Mouse (Mus musculus) intestine, postnatal 0 days (tissue): ENCODE results near the gene Scg5. TPM values are rescaled to one million over a fixed set of nuclear protein-coding genes. Genes with fewer than 3 reads are reported as not detected.

ENCODE experiments used
- ATAC-seq: fragments of 200-750 bp; cut with Nextera tagmentation; 2 replicates; pipeline ENCODE4 v1.8.0; 2017; ENCODE audit warnings: mild to moderate bottlenecking, moderate TSS enrichment, moderate library complexity
- H3K27ac ChIP-seq: fragments of 300-500 bp; sonication (generic); 2 replicates; pipeline ENCODE4 v1.5.1; 2014; ENCODE audit warnings: mild to moderate bottlenecking, low read depth, low read length, moderate library complexity
- H3K27me3 ChIP-seq: fragments of 300-500 bp; sonication (generic); replicated peaks from 2 replicates; pipeline ENCODE4 v1.6.1; 2014; ENCODE audit warnings: low read length, mixed read lengths; ENCODE audit not compliant: control insufficient read depth, insufficient read depth
- H3K36me3 ChIP-seq: fragments of 300-500 bp; sonication (generic); 2 replicates; pipeline ENCODE4 v1.6.1; 2014; ENCODE audit warnings: mild to moderate bottlenecking, moderate library complexity; ENCODE audit not compliant: control insufficient read depth, insufficient read depth
- H3K4me1 ChIP-seq: fragments of 300-500 bp; sonication (generic); replicated peaks from 2 replicates; pipeline ENCODE4 v1.6.1; 2014; ENCODE audit warnings: antibody characterized with exemption, low read length, mixed read lengths; ENCODE audit not compliant: control insufficient read depth, insufficient read depth
- H3K4me2 ChIP-seq: fragments of 300-500 bp; sonication (generic); replicated peaks from 2 replicates; pipeline ENCODE4 v1.6.1; 2014; ENCODE audit warnings: low read depth, mild to moderate bottlenecking, moderate library complexity
- H3K4me3 ChIP-seq: fragments of 300-500 bp; sonication (generic); 2 replicates; pipeline ENCODE4 v1.5.1; 2014; ENCODE audit warnings: low read depth, low read length
- H3K9ac ChIP-seq: fragments of 300-500 bp; sonication (generic); 2 replicates; pipeline ENCODE4 v1.6.1; 2014; ENCODE audit warnings: mild to moderate bottlenecking, low read depth, low read length
- H3K9me3 ChIP-seq: fragments of 300-500 bp; sonication (generic); 2 replicates; pipeline ENCODE4 v1.6.1; 2016; ENCODE audit warnings: mixed run types; ENCODE audit not compliant: control insufficient read depth
- CTCF ChIP-seq: sonication (generic); IDR thresholded peaks from 2 replicates; pipeline ENCODE4 v1.5.1; 2016; ENCODE audit warnings: low read depth, mild to moderate bottlenecking, control low read depth, antibody characterized with exemption, moderate library complexity
- WGBS: fragments of 180-500 bp; shearing (Covaris S2); extraction: QIAGEN DNeasy Blood & Tissue Kit; methylation state at CpG from one replicate; pipeline ENCODE4 v1.1.7; 2014; 5-methylcytosine and 5-hydroxymethylcytosine counted together
- polyA plus RNA-seq: library from polyadenylated mRNA; unstranded; fragments of >200 nt; fragmentation: Nextera tagmentation; extraction: Ambion mirVana; gene quantifications from 2 replicates; pipeline ENCODE4 v1.2.1, GENCODE M21; 2015

The Scg5 gene
- polyA plus RNA-seq, 1 experiment from 2014 or later, result 18.0 TPM

DNA sequence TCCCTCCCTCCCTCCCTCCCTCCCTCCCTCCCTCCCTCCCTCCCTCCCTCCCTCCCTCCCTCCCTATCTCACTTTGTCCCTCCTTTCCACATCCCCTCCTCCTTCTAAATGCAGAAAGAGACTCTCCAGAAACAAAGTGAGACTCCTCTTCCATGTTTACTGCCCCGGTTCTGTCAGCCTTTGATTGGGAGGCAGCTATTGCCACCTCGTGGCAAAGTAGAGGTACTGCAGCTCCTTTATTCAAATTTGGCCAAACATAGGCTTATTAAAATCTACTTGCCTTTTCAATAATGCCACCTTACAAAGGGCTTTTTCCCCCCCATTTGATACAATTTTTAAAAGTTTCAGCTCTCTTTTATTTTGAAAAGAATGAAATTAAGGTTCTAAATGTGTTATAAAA, 5.0 kb downstream of the Scg5 start:
- Histone ChIP-seq H3K36me3 (no peaks in the 10 kb centered on the region), H3K9ac (no peak overlapping the region), H3K4me2 (no peak overlapping the region), H3K9me3 (no peaks in the 10 kb centered on the region), H3K4me1 (no peaks in the 10 kb centered on the region), H3K27ac (no peak overlapping the region), H3K27me3 (no peaks in the 10 kb centered on the region), H3K4me3 (no peak overlapping the region)
- 0% methylated on average over 2 of the region's 2 CpGs for WGBS
- no peak for ATAC-seq
- TF ChIP-seq CTCF, result peak; percentile 89

DNA sequence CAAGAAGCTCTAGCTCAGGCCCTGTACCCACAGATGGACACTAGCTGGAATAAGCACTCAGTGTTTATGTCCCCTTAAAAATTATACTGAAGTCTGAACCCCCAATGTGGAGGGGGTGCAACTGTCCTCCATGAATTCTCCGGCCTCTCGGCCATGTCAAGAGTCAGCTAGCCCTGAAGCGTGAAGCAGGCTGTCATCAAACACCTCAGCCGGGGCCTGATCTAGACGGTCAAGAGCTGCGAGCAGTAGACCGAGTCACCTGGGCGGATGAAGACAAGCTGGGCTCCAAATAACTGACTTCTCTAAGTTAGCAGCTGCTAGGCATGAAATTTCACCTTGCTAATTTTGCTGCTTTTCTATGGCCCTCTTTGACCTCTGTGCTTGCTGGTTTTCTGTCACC, 6.6 kb downstream of the Scg5 start:
- Histone ChIP-seq H3K27ac (no peak overlapping the region), H3K27me3 (no peaks in the 10 kb centered on the region), H3K9ac (no peak overlapping the region), H3K4me2 (no peak overlapping the region), H3K36me3 (no peaks in the 10 kb centered on the region), H3K9me3 (no peaks in the 10 kb centered on the region), H3K4me1 (no peaks in the 10 kb centered on the region), H3K4me3 (no peak overlapping the region)
- TF ChIP-seq CTCF, result no peak
- 97% methylated on average over 8 of the region's 8 CpGs for WGBS
- ATAC-seq, result no peak

DNA sequence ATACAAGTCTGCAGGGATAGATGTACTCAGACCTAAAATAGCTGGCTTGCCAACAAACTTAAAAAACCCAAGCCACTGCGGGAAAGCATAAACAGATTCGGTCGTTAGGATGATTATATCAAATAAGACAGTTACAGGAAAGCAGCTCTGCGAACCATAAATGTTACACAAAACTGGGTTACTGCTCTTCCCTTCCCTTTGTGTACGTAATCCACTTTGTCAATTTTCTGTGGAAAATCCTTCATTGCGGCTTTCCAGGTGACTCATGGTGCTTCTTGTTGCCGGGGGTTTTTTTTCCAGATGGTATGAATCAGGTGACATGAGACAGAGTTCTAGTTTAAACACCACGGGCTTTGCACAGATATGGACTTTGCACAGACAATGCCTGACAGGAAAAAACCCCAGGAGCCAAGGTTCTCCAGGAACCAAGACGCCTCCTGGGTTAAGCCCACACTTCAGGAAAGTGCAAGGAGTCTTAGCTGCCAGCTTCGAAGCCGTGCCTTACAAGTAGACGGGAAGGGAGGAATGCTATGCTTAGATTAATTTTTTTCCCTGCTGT, 7.7 kb downstream of the Scg5 start:
- Histone ChIP-seq H3K9ac (no peak overlapping the region), H3K9me3 (no peaks in the 10 kb centered on the region), H3K27ac (peak overlapping the region; percentile 66), H3K27me3 (no peaks in the 10 kb centered on the region), H3K4me3 (no peak overlapping the region), H3K4me1 (no peaks in the 10 kb centered on the region), H3K36me3 (no peaks in the 10 kb centered on the region), H3K4me2 (peak overlapping the region; percentile 28; the same call in 1 of the 2 replicates)
- WGBS, result 26% methylated on average over 12 of the region's 12 CpGs
- ATAC-seq, result peak; percentile 95
- TF ChIP-seq CTCF, result no peak

DNA sequence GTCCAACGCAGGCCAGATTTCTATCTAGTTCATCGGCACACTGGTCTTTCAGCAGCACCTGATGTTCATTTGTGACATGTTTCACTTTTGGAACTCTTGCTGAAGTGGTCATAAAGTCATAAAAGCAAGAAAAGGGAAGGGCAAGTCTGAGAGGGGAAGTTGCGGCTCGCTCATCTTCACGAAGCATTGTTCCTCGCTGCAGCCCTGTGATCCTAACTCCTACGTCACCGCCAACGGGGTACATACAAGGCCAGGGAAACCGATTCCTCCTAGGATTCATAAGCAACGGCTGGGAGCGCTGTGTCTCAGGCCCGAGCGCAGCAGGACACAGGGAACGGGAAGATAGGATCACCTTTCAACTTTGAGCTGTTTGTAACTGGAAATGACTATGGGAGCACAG, 8.8 kb downstream of the Scg5 start:
- Histone ChIP-seq H3K36me3 (no peaks in the 10 kb centered on the region), H3K9ac (no peak overlapping the region), H3K4me2 (no peak overlapping the region), H3K4me1 (no peaks in the 10 kb centered on the region), H3K27me3 (no peaks in the 10 kb centered on the region), H3K9me3 (no peaks in the 10 kb centered on the region), H3K27ac (no peak overlapping the region), H3K4me3 (no peak overlapping the region)
- ATAC-seq, result no peak
- 75% methylated on average over 15 of the region's 15 CpGs for WGBS
- TF ChIP-seq CTCF, result no peak

DNA sequence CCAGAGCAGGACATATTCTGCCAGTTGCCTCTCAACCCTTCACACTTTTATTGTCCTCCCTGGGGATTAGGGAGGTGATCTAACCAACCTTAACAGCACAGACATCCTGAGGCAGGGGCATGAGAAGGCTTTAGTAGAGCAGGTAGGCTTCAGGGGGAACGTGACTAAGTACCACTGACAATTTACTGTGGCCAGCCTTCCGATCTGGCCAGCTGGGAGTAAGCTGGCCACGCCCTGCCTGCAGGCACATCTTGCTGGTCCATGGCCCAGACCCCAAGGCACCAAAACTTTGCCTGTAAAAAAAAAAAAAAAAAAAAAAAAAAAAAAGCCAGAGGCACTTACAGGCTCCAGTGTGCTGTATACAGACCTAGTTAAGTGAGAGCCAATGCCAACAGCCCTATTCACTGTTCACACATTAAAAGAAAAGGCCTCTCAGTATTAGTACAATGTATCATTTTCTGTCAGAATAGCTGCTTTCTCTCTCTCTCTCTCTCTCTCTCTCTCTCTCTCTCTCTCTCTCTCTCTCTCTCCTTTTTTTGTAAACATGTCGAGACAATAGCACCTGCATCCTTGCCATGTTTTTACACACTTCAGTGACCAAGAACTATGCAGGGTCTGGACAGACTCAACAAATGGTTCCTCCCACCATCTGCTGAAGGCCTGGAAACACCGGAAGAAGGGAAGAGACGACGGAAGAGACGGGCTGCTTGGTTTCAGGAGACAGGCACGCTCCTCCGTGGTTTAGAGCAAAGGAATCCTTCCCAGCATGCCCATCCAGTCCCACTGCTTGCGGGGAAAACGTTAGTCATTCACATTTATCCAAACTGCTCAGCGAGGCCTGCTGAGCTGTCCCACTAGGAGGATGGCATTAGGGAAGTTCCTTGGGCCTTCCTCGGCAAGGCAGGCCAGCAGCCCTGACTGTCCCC, 11.0 kb downstream of the Scg5 start:
- Histone ChIP-seq H3K4me2 (no peak overlapping the region), H3K4me1 (no peaks in the 10 kb centered on the region), H3K9ac (no peak overlapping the region), H3K36me3 (no peaks in the 10 kb centered on the region), H3K27ac (no peak overlapping the region), H3K9me3 (no peaks in the 10 kb centered on the region), H3K4me3 (no peak overlapping the region), H3K27me3 (no peaks in the 10 kb centered on the region)
- whole genome bisulfite sequencing, result 73% methylated on average over 14 of the region's 14 CpGs
- no peak for TF ChIP-seq CTCF
- no peak for ATAC-seq

DNA sequence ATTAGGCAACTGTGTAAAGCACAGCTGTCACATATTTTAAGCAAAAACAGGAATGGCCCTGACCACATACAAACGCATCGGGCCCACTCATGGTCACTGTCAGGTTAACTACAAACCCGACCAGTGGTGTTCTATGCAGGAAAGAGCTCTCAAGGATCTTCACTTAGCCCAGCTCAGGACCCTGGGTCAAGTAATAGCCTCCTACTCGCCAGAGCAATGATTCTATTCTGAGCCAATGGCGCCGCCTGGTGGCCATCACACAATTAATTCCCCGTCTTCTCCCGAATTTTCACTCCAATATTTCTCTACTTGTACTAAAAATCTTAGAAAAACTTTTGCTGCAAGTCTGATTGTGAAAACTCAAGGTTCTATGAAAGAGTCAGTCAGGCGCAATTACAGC, 21.3 kb downstream of the Scg5 start:
- no peaks in the 10 kb centered on the region for H3K27me3 ChIP-seq
- no peaks in the 10 kb centered on the region for H3K9me3 ChIP-seq
- no peaks in the 10 kb centered on the region for H3K36me3 ChIP-seq
- H3K4me3 ChIP-seq, result no peak overlapping the region
- no peaks in the 10 kb centered on the region for H3K4me1 ChIP-seq
- no peak overlapping the region for H3K27ac ChIP-seq
- WGBS, result 22% methylated on average over 9 of the region's 9 CpGs
- no peak for ATAC-seq
- H3K9ac ChIP-seq, result no peak overlapping the region
- peak; percentile 84 for TF ChIP-seq CTCF
- H3K4me2 ChIP-seq, result no peak overlapping the region
